Mouse (Mus musculus) megakaryocyte, embryonic 14.5 days (primary cell): ENCODE results near the gene Sorbs1. TPM values are rescaled to one million over a fixed set of nuclear protein-coding genes. Genes with fewer than 3 reads are reported as not detected.

Experiments
- H3K27me3 ChIP-seq: replicated peaks from 2 replicates; pipeline ENCODE3; 2012; ENCODE audit warnings: inconsistent platforms
- H3K36me3 ChIP-seq: replicated peaks from 2 replicates; pipeline ENCODE3; 2012; ENCODE audit warnings: low read length, inconsistent platforms, mixed read lengths
- H3K4me1 ChIP-seq: 2 replicates; pipeline ENCODE4 v1.6.1; 2012; ENCODE audit warnings: inconsistent platforms
- H3K4me3 ChIP-seq: replicated peaks from 2 replicates; pipeline ENCODE3; 2012; ENCODE audit warnings: moderate library complexity, mild to moderate bottlenecking, inconsistent platforms
- H3K9me3 ChIP-seq: 2 replicates; pipeline ENCODE4 v1.6.1; 2012; ENCODE audit warnings: inconsistent platforms
- FLI1 ChIP-seq: IDR thresholded peaks from 2 replicates; pipeline ENCODE4 v1.6.1; 2012; ENCODE audit warnings: low read length, inconsistent platforms, mixed read lengths
- GATA1 ChIP-seq: IDR thresholded peaks from 3 replicates; pipeline ENCODE4 v1.6.1; 2012; ENCODE audit warnings: mixed read lengths, low read length, inconsistent platforms, borderline replicate concordance
- polyA plus RNA-seq: library from polyadenylated mRNA; stranded (reverse); fragments of >175 nt; gene quantifications from 2 replicates; pipeline ENCODE4 v1.2.3, GENCODE M21; 2012; ENCODE audit warnings: low replicate concordance; ENCODE audit not compliant: insufficient read depth

Gene Sorbs1
- polyA plus RNA-seq, 1 experiment, result 2.7 TPM

GRCm38 (mm10) chr19:40454096-40454495 is 59.5 kb downstream of the Sorbs1 start:
- TF ChIP-seq GATA1, result no peak
- TF ChIP-seq FLI1, result no peak
- H3K4me1 ChIP-seq, result peaks cover 1% of the 10 kb centered on the region; the same call in 1 of the 2 replicates
- H3K4me3 ChIP-seq, result no peak overlapping the region
- H3K36me3 ChIP-seq, result no peaks in the 10 kb centered on the region
- H3K9me3 ChIP-seq, result peaks cover 30% of the 10 kb centered on the region
- H3K27me3 ChIP-seq, result no peaks in the 10 kb centered on the region

- Histone ChIP-seq H3K4me3 (no peak overlapping the region), H3K27me3 (no peaks in the 10 kb centered on the region), H3K36me3 (no peaks in the 10 kb centered on the region), H3K9me3 (peaks cover 30% of the 10 kb centered on the region), H3K4me1 (no peaks in the 10 kb centered on the region)
- TF ChIP-seq FLI1 (no peak), GATA1 (no peak)
Measured at GRCm38 (mm10) chr19:40452201-40452600, 61.4 kb downstream of the Sorbs1 start.

GRCm38 (mm10) chr19:40451307-40451706 is 62.3 kb downstream of the Sorbs1 start:
- Histone ChIP-seq H3K27me3 (no peaks in the 10 kb centered on the region), H3K4me1 (no peaks in the 10 kb centered on the region), H3K36me3 (no peaks in the 10 kb centered on the region), H3K9me3 (peaks cover 30% of the 10 kb centered on the region), H3K4me3 (no peak overlapping the region)
- no peak for TF ChIP-seq GATA1
- no peak for TF ChIP-seq FLI1

GRCm38 (mm10) chr19:40446525-40446924 is 67.1 kb downstream of the Sorbs1 start:
- Histone ChIP-seq H3K36me3 (no peaks in the 10 kb centered on the region), H3K9me3 (peaks cover 12% of the 10 kb centered on the region), H3K4me3 (no peak overlapping the region), H3K4me1 (peaks cover 7% of the 10 kb centered on the region), H3K27me3 (peaks cover 1% of the 10 kb centered on the region)
- no peak for TF ChIP-seq FLI1
- TF ChIP-seq GATA1, result no peak

- no peak overlapping the region for H3K4me3 ChIP-seq
- no peaks in the 10 kb centered on the region for H3K36me3 ChIP-seq
- H3K27me3 ChIP-seq, result peaks cover 1% of the 10 kb centered on the region
- H3K4me1 ChIP-seq, result peaks cover 11% of the 10 kb centered on the region
- no peak for TF ChIP-seq GATA1
- no peak for TF ChIP-seq FLI1
- no peaks in the 10 kb centered on the region for H3K9me3 ChIP-seq
Measured at GRCm38 (mm10) chr19:40442377-40442776, 71.2 kb downstream of the Sorbs1 start.

GRCm38 (mm10) chr19:40440951-40441350 is 72.6 kb downstream of the Sorbs1 start:
- no peak for TF ChIP-seq FLI1
- Histone ChIP-seq H3K4me1 (peaks cover 15% of the 10 kb centered on the region), H3K27me3 (peaks cover 1% of the 10 kb centered on the region), H3K36me3 (no peaks in the 10 kb centered on the region), H3K4me3 (no peak overlapping the region), H3K9me3 (no peaks in the 10 kb centered on the region)

- H3K4me1 ChIP-seq, result peaks cover 15% of the 10 kb centered on the region
- no peaks in the 10 kb centered on the region for H3K9me3 ChIP-seq
- no peak overlapping the region for H3K4me3 ChIP-seq
- peaks cover 1% of the 10 kb centered on the region for H3K27me3 ChIP-seq
- H3K36me3 ChIP-seq, result no peaks in the 10 kb centered on the region
- TF ChIP-seq FLI1, result no peak
- TF ChIP-seq GATA1, result no peak
Measured at GRCm38 (mm10) chr19:40438907-40439306, 74.7 kb downstream of the Sorbs1 start.

- H3K9me3 ChIP-seq, result no peaks in the 10 kb centered on the region
- no peak overlapping the region for H3K4me3 ChIP-seq
- TF ChIP-seq GATA1 (no peak), FLI1 (no peak)
- H3K27me3 ChIP-seq, result no peaks in the 10 kb centered on the region
- H3K36me3 ChIP-seq, result no peaks in the 10 kb centered on the region
- H3K4me1 ChIP-seq, result peaks cover 14% of the 10 kb centered on the region
Measured at GRCm38 (mm10) chr19:40437651-40438068, 75.9 kb downstream of the Sorbs1 start.

GRCm38 (mm10) chr19:40436465-40437200 is 76.9 kb downstream of the Sorbs1 start:
- peaks cover 15% of the 10 kb centered on the region for H3K4me1 ChIP-seq
- H3K4me3 ChIP-seq, result no peak overlapping the region
- no peaks in the 10 kb centered on the region for H3K27me3 ChIP-seq
- TF ChIP-seq FLI1, result no peak
- no peak for TF ChIP-seq GATA1
- H3K36me3 ChIP-seq, result no peaks in the 10 kb centered on the region
- no peaks in the 10 kb centered on the region for H3K9me3 ChIP-seq

- H3K4me1 ChIP-seq, result peaks cover 15% of the 10 kb centered on the region
- TF ChIP-seq GATA1 (no peak), FLI1 (no peak)
- H3K9me3 ChIP-seq, result no peaks in the 10 kb centered on the region
- no peak overlapping the region for H3K4me3 ChIP-seq
- H3K36me3 ChIP-seq, result no peaks in the 10 kb centered on the region
- no peaks in the 10 kb centered on the region for H3K27me3 ChIP-seq
Measured at GRCm38 (mm10) chr19:40435797-40436196, 77.8 kb downstream of the Sorbs1 start.

- Histone ChIP-seq H3K36me3 (no peaks in the 10 kb centered on the region), H3K27me3 (no peaks in the 10 kb centered on the region), H3K4me3 (no peak overlapping the region), H3K4me1 (peaks cover 15% of the 10 kb centered on the region), H3K9me3 (no peaks in the 10 kb centered on the region)
- TF ChIP-seq FLI1, result no peak
- no peak for TF ChIP-seq GATA1
Measured at GRCm38 (mm10) chr19:40435045-40435444, 78.5 kb downstream of the Sorbs1 start.
